Comparison of ENCODE assay signal across 7 mouse cellular contexts in genomic region chr8:4588165-4589000, GRCm38 (mm10). TPM values are rescaled to one million over a fixed set of nuclear protein-coding genes. Genes with fewer than 3 reads are reported as not detected.
DNase-seq lines count a peak whose midpoint lies in the region; ATAC-seq and TF ChIP-seq lines count a peak whose summit lies in the region.

No protein-coding gene starts in this region.

- H3K9me3 ChIP-seq in MEL (replicated peaks; ENCODE audit: insufficient read depth, low read length) = no peaks in the 10 kb centered on the region
- H3K9me3 ChIP-seq in kidney, embryonic 16.5 days (ENCODE audit: low read length) = no peaks in the 10 kb centered on the region
- no peaks in the 10 kb centered on the region for H3K9me3 ChIP-seq in liver, postnatal 0 days (ENCODE audit: low read length)

- peaks cover 0 to 4% of the 10 kb centered on the region in 2 experiments; a peak in 1 of 4 replicates for H3K36me3 ChIP-seq in MEL (ENCODE audit: control insufficient read depth in 1 of 2, insufficient read depth in 2 of 2, low read length in 2 of 2)
- no peaks in the 10 kb centered on the region for H3K36me3 ChIP-seq in kidney, embryonic 16.5 days (ENCODE audit: insufficient read depth, low read length)
- H3K36me3 ChIP-seq in liver, postnatal 0 days (replicated peaks; ENCODE audit: insufficient read depth, low read length) = no peaks in the 10 kb centered on the region

- TF ChIP-seq RAD21 in MEL (IDR thresholded peaks at IDR 0.05; ENCODE audit: low read depth, low read length) = peak; percentile 84

- no peak overlapping the region for H3K27ac ChIP-seq in MEL (ENCODE audit: control insufficient read depth, low read depth, low read length)
- no peak overlapping the region for H3K27ac ChIP-seq in kidney, embryonic 16.5 days (ENCODE audit: low read length)
- H3K27ac ChIP-seq in liver, postnatal 0 days (ENCODE audit: low read depth) = no peak overlapping the region
- H3K27ac ChIP-seq in olfactory bulb, adult 2 months (ENCODE audit: insufficient read depth, low read depth, low read length) = no peak overlapping the region

- no peak overlapping the region for H3K4me2 ChIP-seq in kidney, embryonic 16.5 days (replicated peaks; ENCODE audit: low read depth, low read length)
- H3K4me2 ChIP-seq in liver, postnatal 0 days (ENCODE audit: low read depth, low read length) = no peak overlapping the region

- DNase-seq in B cell, adult 2 months = peak; percentile 41 to 50
- peak; percentile 74 for DNase-seq in MEL (ENCODE audit: low read depth, low spot score)
- peak; percentile 40 to 43 for DNase-seq in cerebellum, postnatal 25 days
- peak; percentile 19 for DNase-seq in liver, postnatal 0 days

- ATAC-seq in granulocyte monocyte progenitor cell, adult 5-6 weeks (replicated peaks; ENCODE audit: poor library complexity, severe bottlenecking) = peak; percentile 86
- peak; percentile 46 for ATAC-seq in kidney, embryonic 16.5 days (ENCODE audit: low FRiP score, low TSS enrichment)
- ATAC-seq in liver, postnatal 0 days = no peak

- H3K4me3 ChIP-seq in MEL (ENCODE audit: control insufficient read depth in 1 of 2, insufficient read depth in 1 of 2, low read depth in 2 of 2, low read length in 2 of 2) = no peak overlapping the region
- H3K4me3 ChIP-seq in kidney, embryonic 16.5 days (ENCODE audit: low read length) = no peak overlapping the region
- H3K4me3 ChIP-seq in liver, postnatal 0 days (ENCODE audit: low read depth, low read length) = no peak overlapping the region
- H3K4me3 ChIP-seq in olfactory bulb, adult 2 months (ENCODE audit: insufficient read depth, low read depth, low read length) = no peak overlapping the region

- no peak overlapping the region for H3K9ac ChIP-seq in MEL (ENCODE audit: control insufficient read depth, low read depth, low read length, poor library complexity, severe bottlenecking)
- H3K9ac ChIP-seq in kidney, embryonic 16.5 days (replicated peaks; ENCODE audit: low read length) = no peak overlapping the region; the same call in 1 of the 2 replicates
- no peak overlapping the region for H3K9ac ChIP-seq in liver, postnatal 0 days (replicated peaks)

- no peak for TF ChIP-seq EP300 in MEL (IDR thresholded peaks at IDR 0.05; ENCODE audit: low read depth in 1 of 2, low read length in 2 of 2)
- TF ChIP-seq EP300 in liver, postnatal 0 days (IDR thresholded peaks at IDR 0.05; ENCODE audit: low read depth) = no peak

- 38% methylated on average over 9 of the region's 9 CpGs for WGBS in kidney, embryonic 16.5 days
- 36% methylated on average over 9 of the region's 9 CpGs for WGBS in liver, postnatal 0 days (ENCODE audit: insufficient replicate concordance)
- WGBS in olfactory bulb, adult 2 months = 41% methylated on average over 9 of the region's 9 CpGs

- no peaks in the 10 kb centered on the region for H3K27me3 ChIP-seq in MEL (ENCODE audit: control insufficient read depth in 1 of 2, insufficient read depth in 2 of 2, low read length in 2 of 2)
- H3K27me3 ChIP-seq in kidney, embryonic 16.5 days (ENCODE audit: insufficient read depth, low read length) = no peaks in the 10 kb centered on the region
- no peaks in the 10 kb centered on the region for H3K27me3 ChIP-seq in liver, postnatal 0 days (ENCODE audit: insufficient read depth, low read length)

- H3K4me1 ChIP-seq in MEL (ENCODE audit: control insufficient read depth in 1 of 2, insufficient read depth in 2 of 2, low read length in 2 of 2) = peaks cover 0 to 2% of the 10 kb centered on the region in 2 experiments; a peak in 1 of 4 replicates
- no peaks in the 10 kb centered on the region for H3K4me1 ChIP-seq in kidney, embryonic 16.5 days (ENCODE audit: insufficient read depth, low read length)
- H3K4me1 ChIP-seq in liver, postnatal 0 days (ENCODE audit: insufficient read depth) = no peaks in the 10 kb centered on the region
- H3K4me1 ChIP-seq in olfactory bulb, adult 2 months (ENCODE audit: control insufficient read depth, insufficient read depth, low read length) = no peaks in the 10 kb centered on the region

- peak; percentile 63 to 88 (median 76) for TF ChIP-seq CTCF in MEL (IDR thresholded peaks at IDR 0.05 in 2 of 3, conservative IDR thresholded peaks at IDR 0.05 in 1 of 3; ENCODE audit: control insufficient read depth in 1 of 3, insufficient read depth in 1 of 3, low read depth in 2 of 3, low read length in 3 of 3, poor library complexity in 1 of 3, severe bottlenecking in 1 of 3)
- TF ChIP-seq CTCF in liver, postnatal 0 days (IDR thresholded peaks at IDR 0.05; ENCODE audit: low read depth) = peak; percentile 76
- 0 out of 2 replicates have a peak, but pooled peaks have one; percentile 25 for TF ChIP-seq CTCF in olfactory bulb, adult 2 months (IDR thresholded peaks at IDR 0.05; ENCODE audit: insufficient read depth, low read depth, low read length)

- no peak for TF ChIP-seq POLR2A in MEL (IDR thresholded peaks at IDR 0.05; ENCODE audit: control insufficient read depth in 1 of 2, insufficient read depth in 1 of 2, low read depth in 1 of 2, low read length in 2 of 2, poor library complexity in 1 of 2)
- TF ChIP-seq POLR2A in olfactory bulb, adult 2 months (IDR thresholded peaks at IDR 0.05; ENCODE audit: insufficient read depth, low read depth, low read length) = no peak

- H3K79me2 ChIP-seq in MEL (ENCODE audit: control insufficient read depth, insufficient read depth, low read length, poor library complexity) = no peaks in the 10 kb centered on the region

TF ChIP-seq in MEL, 35 proteins besides CTCF, POLR2A, EP300 and RAD21:
- TF ChIP-seq ZC3H11A (IDR thresholded peaks at IDR 0.05; ENCODE audit: low read depth, low read length) = peak; percentile 79
- no peak for TF ChIP-seq TAL1 (IDR thresholded peaks at IDR 0.05; ENCODE audit: low read length)
- no peak for TF ChIP-seq POLR2AphosphoS5 (IDR thresholded peaks at IDR 0.05; ENCODE audit: borderline replicate concordance, low read depth, low read length)
- no peak for TF ChIP-seq POLR2AphosphoS2 (IDR thresholded peaks at IDR 0.05; ENCODE audit: low read length)
- TF ChIP-seq SMC3 (IDR thresholded peaks at IDR 0.05; ENCODE audit: low read depth, low read length) = peak; percentile 85
- TF ChIP-seq BHLHE40 (IDR thresholded peaks at IDR 0.05; ENCODE audit: borderline replicate concordance, low read depth, low read length) = no peak

RNA-seq across cellular contexts. Expression of gene Zfp958, which starts 24.6 kb away (rescaled TPM):
- 9.0 and 10.7 TPM in 2 replicates for total RNA-seq in MEL (2012; rRNA removed)
- polyA plus RNA-seq in MEL (2012; ENCODE audit: insufficient read depth in 1 of 2, insufficient read length in 2 of 2, low read depth in 1 of 2, low replicate concordance in 2 of 2, missing spikeins in 1 of 2) = 100 to 1,000 TPM in 1 of 2 experiments, 1 to 10 TPM in 1; 5.6 to 206 TPM
- total RNA-seq in granulocyte monocyte progenitor cell, adult 5-6 weeks (2014; fragmentation: Nextera tagmentation) = 12.1 and 12.8 TPM in 2 replicates
- total RNA-seq in granulocyte monocyte progenitor cell, adult 5-6 weeks (2017) = 14.0 and 22.8 TPM in 2 replicates
- 15.1 and 16.3 TPM in 2 replicates for polyA plus RNA-seq in kidney, embryonic 16.5 days (2015; fragmentation: Nextera tagmentation; extraction: Ambion mirVana)
- 4.2 and 4.3 TPM in 2 replicates for polyA plus RNA-seq in liver, postnatal 0 days (2015; fragmentation: Nextera tagmentation; extraction: Ambion mirVana)
- not detected in 2 replicates for polyA plus RNA-seq in olfactory bulb, adult 2 months (2012; ENCODE audit: insufficient read depth, insufficient read length, low replicate concordance, missing spikeins)

Comparison
In these comparisons a context has a peak if more than half of its experiments do, and no peak if none do; other contexts are left out.
1. DNase-seq: peak in every context shown above with its lines; median percentile 74 in MEL; 46 in B cell, adult 2 months; 42 in cerebellum, postnatal 25 days; 19 in liver, postnatal 0 days.
2. CTCF ChIP-seq: peak in every context shown above with its lines; median percentile 76 in MEL; 76 in liver, postnatal 0 days; 25 in olfactory bulb, adult 2 months.